Mouse (Mus musculus): Measurements from ENCODE around the gene Morn5. TPM values are rescaled to one million over a fixed set of nuclear protein-coding genes. Genes with fewer than 3 reads are reported as not detected.

Gene Morn5
- polyA plus RNA-seq, 1 experiment from 2014 or later: 5.3 TPM

DNA sequence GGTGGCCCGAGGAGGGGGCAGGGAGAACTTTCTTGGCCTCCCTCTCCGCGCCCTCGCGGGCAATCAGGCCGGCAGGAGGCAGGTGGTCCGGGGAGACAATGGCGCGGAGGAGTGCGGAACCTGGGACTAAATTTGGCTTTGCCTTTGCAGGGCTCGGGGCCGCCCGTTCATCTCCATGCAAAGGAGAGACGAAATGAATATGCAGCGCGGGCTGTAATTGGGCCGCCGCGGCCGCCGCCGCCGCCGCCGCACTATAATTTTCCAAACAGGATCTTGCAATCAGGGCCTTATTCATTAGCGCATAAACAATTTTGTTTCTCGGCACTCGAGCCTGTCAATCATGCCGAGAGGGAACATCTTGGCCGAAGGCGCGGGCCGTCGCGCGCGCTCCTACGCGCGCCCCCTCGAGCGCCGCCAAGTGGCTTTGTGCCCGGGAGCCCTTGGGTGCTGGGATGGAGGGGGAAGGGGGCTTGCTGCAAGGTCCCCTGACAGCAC, 37.9 kb upstream of the Morn5 start:
- Histone ChIP-seq H3K27me3 (replicated peaks; ENCODE audit: insufficient read depth, low read length) (peaks cover 3% of the 10 kb centered on the region; the same call in 1 of the 2 replicates), H3K9ac (replicated peaks; ENCODE audit: low read depth) (no peak overlapping the region), H3K4me3 (ENCODE audit: low read depth, low read length) (peak overlapping the region; percentile 30), H3K27ac (ENCODE audit: low read length) (no peak overlapping the region), H3K9me3 (ENCODE audit: low read length) (no peaks in the 10 kb centered on the region), H3K36me3 (ENCODE audit: insufficient read depth, low read length) (no peaks in the 10 kb centered on the region), H3K4me2 (replicated peaks; ENCODE audit: low read depth, low read length) (peak overlapping the region; percentile 68), H3K4me1 (ENCODE audit: insufficient read depth, low read depth, low read length) (peaks cover 7% of the 10 kb centered on the region)
- peak; percentile 44 for TF ChIP-seq CTCF (IDR thresholded peaks at IDR 0.05)
- TF ChIP-seq EP300 (IDR thresholded peaks at IDR 0.05): 0 out of 2 replicates have a peak, but pooled peaks have one; percentile 10
- under 1% methylated on average over 39 of the region's 44 CpGs for WGBS
- DNase-seq (ENCODE audit: low spot score) (peak; percentile 29), ATAC-seq (no peak)

DNA sequence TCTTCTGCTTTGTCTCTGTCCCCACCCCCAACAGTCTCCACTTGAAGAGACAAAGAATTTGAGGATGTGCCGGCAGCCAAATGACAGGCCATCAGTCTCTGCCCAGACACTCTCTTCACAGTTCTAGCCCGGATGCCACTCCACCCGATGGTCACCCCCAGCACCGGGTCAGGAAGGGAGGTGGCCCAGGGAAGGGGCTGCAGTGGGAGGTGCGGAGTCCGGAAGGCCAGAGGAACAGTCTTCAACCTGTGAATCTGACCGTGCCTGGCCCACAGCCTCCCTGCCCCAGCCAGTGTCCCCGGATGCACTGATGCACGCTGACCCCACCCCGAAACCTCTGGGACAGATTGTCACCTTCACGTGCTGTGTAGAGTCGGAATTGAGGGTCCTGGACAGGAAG, 36.2 kb upstream of the Morn5 start:
- 39% methylated on average over 12 of the region's 12 CpGs for WGBS
- ATAC-seq (peak; percentile 91), DNase-seq (ENCODE audit: low spot score) (peak; percentile 49)
- peaks cover 3% of the 10 kb centered on the region; the same call in 1 of the 2 replicates for H3K27me3 ChIP-seq (replicated peaks; ENCODE audit: insufficient read depth, low read length)
- TF ChIP-seq EP300 (IDR thresholded peaks at IDR 0.05) (0 out of 2 replicates have a peak, but pooled peaks have one; percentile 49), CTCF (IDR thresholded peaks at IDR 0.05) (no peak)
- H3K9ac ChIP-seq (replicated peaks; ENCODE audit: low read depth): no peak overlapping the region
- no peak overlapping the region for H3K27ac ChIP-seq (ENCODE audit: low read length)
- no peaks in the 10 kb centered on the region for H3K36me3 ChIP-seq (ENCODE audit: insufficient read depth, low read length)
- no peak overlapping the region for H3K4me3 ChIP-seq (ENCODE audit: low read depth, low read length)
- no peak overlapping the region for H3K4me2 ChIP-seq (replicated peaks; ENCODE audit: low read depth, low read length)
- H3K4me1 ChIP-seq (ENCODE audit: insufficient read depth, low read depth, low read length): peaks cover 7% of the 10 kb centered on the region
- no peaks in the 10 kb centered on the region for H3K9me3 ChIP-seq (ENCODE audit: low read length)

DNA sequence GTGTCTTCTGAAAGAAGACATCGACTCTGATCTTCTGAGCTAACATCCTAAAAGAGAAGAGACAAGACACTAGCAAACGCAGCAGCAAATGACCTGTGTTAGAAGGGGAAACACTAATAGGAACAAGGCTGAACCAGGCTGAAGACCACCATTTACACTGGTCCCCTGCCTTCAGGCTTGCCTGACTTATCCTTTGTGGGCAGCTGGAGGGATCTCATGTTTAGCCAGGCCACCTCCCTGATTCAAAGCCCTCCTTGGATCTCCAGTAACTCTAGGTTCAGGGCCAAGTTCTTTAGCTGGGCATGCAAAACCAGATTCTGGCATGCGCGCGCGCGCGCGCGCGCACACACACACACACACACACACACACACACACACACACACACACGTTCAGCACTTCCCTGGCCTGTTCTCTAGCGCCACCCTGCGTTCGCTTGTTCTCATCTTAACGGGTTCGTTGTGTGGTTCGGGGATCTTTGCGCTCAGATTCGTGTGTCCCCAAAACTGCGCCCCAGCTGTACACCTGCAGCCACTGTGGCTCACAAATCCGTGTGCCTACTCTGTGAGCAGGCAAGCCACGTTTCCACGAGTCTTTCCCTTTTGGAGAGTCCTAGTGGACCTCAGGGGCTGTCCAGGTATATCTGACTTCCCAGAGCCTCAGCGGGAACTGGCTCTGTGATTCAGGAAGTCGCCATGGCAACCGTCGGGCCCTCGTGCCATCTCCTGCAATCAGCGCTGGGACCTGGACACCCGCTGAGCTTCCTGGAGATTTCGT, 27.7 kb upstream of the Morn5 start:
- no peak overlapping the region for H3K27ac ChIP-seq (ENCODE audit: low read length)
- peak overlapping the region; percentile 39; the same call in 1 of the 2 replicates for H3K4me2 ChIP-seq (replicated peaks; ENCODE audit: low read depth, low read length)
- H3K4me1 ChIP-seq (ENCODE audit: insufficient read depth, low read depth, low read length): peaks cover 4% of the 10 kb centered on the region; the same call in 1 of the 2 replicates
- no peaks in the 10 kb centered on the region for H3K27me3 ChIP-seq (replicated peaks; ENCODE audit: insufficient read depth, low read length)
- TF ChIP-seq EP300 (IDR thresholded peaks at IDR 0.05) (no peak), CTCF (IDR thresholded peaks at IDR 0.05) (peak; percentile 89)
- no peak overlapping the region; the same call in 1 of the 2 replicates for H3K4me3 ChIP-seq (ENCODE audit: low read depth, low read length)
- 13% methylated on average over 32 of the region's 32 CpGs for WGBS
- H3K36me3 ChIP-seq (ENCODE audit: insufficient read depth, low read length): no peaks in the 10 kb centered on the region
- no peak overlapping the region for H3K9ac ChIP-seq (replicated peaks; ENCODE audit: low read depth)
- ATAC-seq: peak; percentile 39; the same call in 1 of the 2 replicates
- H3K9me3 ChIP-seq (ENCODE audit: low read length): no peaks in the 10 kb centered on the region
- DNase-seq (ENCODE audit: low spot score): peak; percentile 69

DNA sequence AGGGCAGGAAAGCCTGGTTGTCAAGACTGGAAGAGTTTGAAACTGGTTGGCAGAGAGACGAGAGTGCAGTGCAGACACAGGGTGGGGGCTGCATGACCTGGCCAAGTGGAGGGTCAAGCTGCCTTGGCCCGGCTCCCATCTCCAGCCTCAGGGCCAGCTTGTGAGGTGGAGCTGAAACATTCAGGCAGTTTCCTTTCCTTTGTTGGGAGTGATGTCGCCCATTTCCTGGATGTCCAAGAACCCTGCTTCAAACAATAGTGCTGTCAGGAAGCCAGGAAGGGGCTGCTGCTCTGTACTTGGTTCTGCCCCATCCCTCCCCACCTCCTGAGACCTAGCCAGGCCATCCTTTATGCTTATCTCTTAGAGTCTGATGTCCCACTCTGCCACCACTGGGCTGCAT, 26.0 kb upstream of the Morn5 start:
- H3K27ac ChIP-seq (ENCODE audit: low read length): no peak overlapping the region
- no peaks in the 10 kb centered on the region for H3K27me3 ChIP-seq (replicated peaks; ENCODE audit: insufficient read depth, low read length)
- no peaks in the 10 kb centered on the region for H3K36me3 ChIP-seq (ENCODE audit: insufficient read depth, low read length)
- WGBS: 33% methylated on average over 3 of the region's 3 CpGs
- H3K4me2 ChIP-seq (replicated peaks; ENCODE audit: low read depth, low read length): no peak overlapping the region
- ATAC-seq: peak; percentile 94
- peaks cover 4% of the 10 kb centered on the region; the same call in 1 of the 2 replicates for H3K4me1 ChIP-seq (ENCODE audit: insufficient read depth, low read depth, low read length)
- no peak overlapping the region for H3K4me3 ChIP-seq (ENCODE audit: low read depth, low read length)
- H3K9me3 ChIP-seq (ENCODE audit: low read length): no peaks in the 10 kb centered on the region
- peak; percentile 77 for DNase-seq (ENCODE audit: low spot score)
- TF ChIP-seq CTCF (IDR thresholded peaks at IDR 0.05) (no peak), EP300 (IDR thresholded peaks at IDR 0.05) (peak; percentile 90)
- no peak overlapping the region for H3K9ac ChIP-seq (replicated peaks; ENCODE audit: low read depth)

DNA sequence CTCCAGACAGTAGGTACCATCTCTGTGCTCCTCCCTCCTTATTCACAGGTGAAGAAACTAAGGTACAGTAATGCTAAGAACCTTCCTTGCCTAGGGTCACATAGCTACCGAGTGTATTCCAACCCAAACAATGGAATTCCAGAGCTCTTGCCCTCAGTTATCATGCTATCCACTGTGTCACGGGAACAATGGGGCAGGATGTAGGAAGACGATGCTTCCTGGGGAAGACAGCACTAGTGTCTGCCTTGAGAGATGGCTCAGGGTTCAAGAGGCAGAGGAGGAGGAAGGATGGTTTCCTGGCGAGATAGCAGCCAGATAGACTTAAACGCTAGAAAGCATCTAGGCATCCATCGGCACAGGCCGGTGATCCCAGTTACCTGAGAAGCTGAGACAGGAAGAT, 16.4 kb upstream of the Morn5 start:
- Histone ChIP-seq H3K27ac (ENCODE audit: low read length) (no peak overlapping the region), H3K4me1 (ENCODE audit: insufficient read depth, low read depth, low read length) (no peaks in the 10 kb centered on the region), H3K27me3 (replicated peaks; ENCODE audit: insufficient read depth, low read length) (no peaks in the 10 kb centered on the region), H3K9ac (replicated peaks; ENCODE audit: low read depth) (no peak overlapping the region), H3K4me3 (ENCODE audit: low read depth, low read length) (no peak overlapping the region), H3K36me3 (ENCODE audit: insufficient read depth, low read length) (peaks cover 1% of the 10 kb centered on the region; the same call in 1 of the 2 replicates), H3K4me2 (replicated peaks; ENCODE audit: low read depth, low read length) (no peak overlapping the region), H3K9me3 (ENCODE audit: low read length) (no peaks in the 10 kb centered on the region)
- peak; percentile 43; the same call in 1 of the 2 replicates for ATAC-seq
- 59% methylated on average over 7 of the region's 7 CpGs for WGBS
- TF ChIP-seq EP300 (IDR thresholded peaks at IDR 0.05): 0 out of 2 replicates have a peak, but pooled peaks have one; percentile 39
- no peak for TF ChIP-seq CTCF (IDR thresholded peaks at IDR 0.05)
- no peak for DNase-seq (ENCODE audit: low spot score)

DNA sequence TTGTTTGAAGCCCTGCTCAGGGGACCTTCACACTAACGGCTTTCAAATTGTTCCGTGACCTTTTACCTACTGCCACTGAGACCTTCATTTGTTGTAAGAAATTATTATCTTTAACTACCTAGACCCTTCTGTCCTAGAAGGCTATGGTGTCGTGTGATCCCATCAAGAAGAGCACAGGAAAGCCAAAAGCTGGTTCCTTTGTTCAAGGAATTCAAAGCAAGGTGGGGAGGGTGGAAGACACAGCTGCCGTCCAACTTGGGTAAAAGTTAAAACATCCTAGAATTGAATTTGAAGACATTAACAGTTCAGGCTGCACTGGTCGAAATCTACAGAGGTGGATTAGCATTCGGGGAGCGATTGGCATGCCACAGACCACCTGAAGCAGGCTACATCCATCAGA, 15.3 kb upstream of the Morn5 start:
- Histone ChIP-seq H3K9me3 (ENCODE audit: low read length) (no peaks in the 10 kb centered on the region), H3K4me2 (replicated peaks; ENCODE audit: low read depth, low read length) (no peak overlapping the region), H3K9ac (replicated peaks; ENCODE audit: low read depth) (no peak overlapping the region), H3K27me3 (replicated peaks; ENCODE audit: insufficient read depth, low read length) (no peaks in the 10 kb centered on the region), H3K36me3 (ENCODE audit: insufficient read depth, low read length) (peaks cover 4% of the 10 kb centered on the region; the same call in 1 of the 2 replicates), H3K27ac (ENCODE audit: low read length) (no peak overlapping the region), H3K4me1 (ENCODE audit: insufficient read depth, low read depth, low read length) (no peaks in the 10 kb centered on the region), H3K4me3 (ENCODE audit: low read depth, low read length) (no peak overlapping the region)
- ATAC-seq (no peak), DNase-seq (ENCODE audit: low spot score) (no peak)
- 66% methylated on average over 7 of the region's 7 CpGs for WGBS
- TF ChIP-seq CTCF (IDR thresholded peaks at IDR 0.05) (no peak), EP300 (IDR thresholded peaks at IDR 0.05) (no peak)
